Mouse (Mus musculus) adrenal gland (tissue): Measurements from ENCODE around the gene Frmd7.

Experiments used
- intact Hi-C: fragments of 180-260 bp; cut with DNase I; formaldehyde crosslinking; loops from one replicate; pipeline ENCODE4 v1.15.1; 2025

Gene Frmd7

DNA sequence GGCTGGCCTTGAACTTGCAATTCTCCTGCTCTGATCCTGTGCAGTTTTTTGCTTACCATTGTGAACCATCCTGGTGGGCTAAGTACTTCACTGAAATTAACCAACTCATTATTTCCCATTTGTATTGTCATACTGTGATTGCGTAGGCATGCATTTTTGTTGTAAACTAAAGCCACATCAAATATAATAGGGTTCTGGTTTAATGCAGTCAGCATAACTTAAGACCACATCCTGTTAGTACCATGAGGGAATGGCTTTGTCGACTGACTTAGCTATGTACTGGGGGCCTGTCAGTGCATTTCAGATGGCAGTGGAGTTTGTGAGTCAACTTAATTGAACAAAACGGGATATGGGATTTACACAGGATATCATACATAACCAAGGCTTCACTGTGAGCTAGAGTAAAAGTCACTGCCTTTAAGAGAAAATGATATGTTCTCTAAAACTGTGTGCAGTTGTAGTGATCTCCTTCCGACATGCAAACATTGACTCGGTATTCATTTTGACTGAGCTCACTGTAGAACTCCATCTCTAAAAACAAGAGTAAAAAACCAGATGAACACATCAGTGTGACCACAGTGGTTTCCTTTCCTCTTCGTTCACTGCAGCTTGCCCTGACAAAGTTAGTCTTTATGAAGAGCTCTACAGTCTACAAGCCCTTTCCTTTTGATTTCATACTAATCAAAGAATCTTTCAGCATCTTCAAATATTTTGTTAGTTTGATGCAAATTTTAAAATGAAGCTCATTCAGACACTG lies 68.1 kb downstream of the Frmd7 start:
- intact Hi-C loops = no loop called here

DNA sequence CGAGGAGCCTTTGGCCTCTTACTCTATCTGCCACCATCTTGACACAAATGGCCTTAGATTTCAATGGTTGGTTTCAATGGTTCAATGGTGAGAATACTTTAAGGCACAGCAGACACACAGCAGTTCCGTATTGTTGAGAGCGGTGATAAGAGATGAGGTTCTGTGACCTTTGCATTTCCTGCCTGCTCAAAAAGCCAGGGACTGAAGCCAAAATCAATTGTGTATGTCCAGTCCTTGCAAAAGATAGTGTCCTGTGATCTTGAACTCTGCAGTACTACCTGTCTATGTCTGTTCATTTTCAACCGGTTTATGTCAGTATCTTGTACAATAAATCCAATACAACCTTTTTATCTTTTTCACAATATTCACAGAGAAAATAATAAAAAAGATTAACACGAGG lies 77.8 kb downstream of the Frmd7 start:
- intact Hi-C loops = no loop called here

- intact Hi-C loops = no loop called here
These were observed 78.7 kb downstream of the Frmd7 start for GRCm38 (mm10) chrX:50863771-50864170.

GRCm38 (mm10) chrX:50850428-50851184 lies 91.9 kb downstream of the Frmd7 start:
- intact Hi-C loops = no loop called here
